Mouse (Mus musculus) kidney, embryonic 14.5 days (tissue): Measurements from ENCODE around the gene Erv3. TPM values are rescaled to one million over a fixed set of nuclear protein-coding genes. Genes with fewer than 3 reads are reported as not detected.
"Not testable (repeated sequence)": the region's sequence is repeated elsewhere in the genome, so short reads cannot be mapped to it uniquely, and the experiment has no call there.

Source experiments
- ATAC-seq: fragments of 200-750 bp; cut with Nextera tagmentation; 2 replicates; pipeline ENCODE4 v1.8.0; 2017; ENCODE audit warnings: moderate number of reproducible peaks, mild to moderate bottlenecking, moderate TSS enrichment, moderate library complexity; ENCODE audit not compliant: low FRiP score, low TSS enrichment
- H3K27ac ChIP-seq: fragments of 300-500 bp; sonication (generic); 2 replicates; pipeline ENCODE4 v1.5.1; 2014; ENCODE audit warnings: low read depth, mild to moderate bottlenecking, low read length, moderate library complexity, mixed read lengths
- H3K27me3 ChIP-seq: fragments of 300-500 bp; sonication (generic); 2 replicates; pipeline ENCODE4 v1.6.1; 2014; ENCODE audit warnings: mild to moderate bottlenecking, low read length; ENCODE audit not compliant: control insufficient read depth, insufficient read depth
- H3K36me3 ChIP-seq: fragments of 300-500 bp; sonication (generic); 2 replicates; pipeline ENCODE4 v1.6.1; 2014; ENCODE audit warnings: low read length, mixed read lengths; ENCODE audit not compliant: control insufficient read depth, insufficient read depth
- H3K4me1 ChIP-seq: fragments of 300-500 bp; sonication (generic); 2 replicates; pipeline ENCODE4 v1.6.1; 2014; ENCODE audit warnings: low read length, mixed read lengths; ENCODE audit not compliant: control insufficient read depth, insufficient read depth
- H3K4me2 ChIP-seq: fragments of 300-500 bp; sonication (generic); replicated peaks from 2 replicates; pipeline ENCODE4 v1.6.1; 2014; ENCODE audit warnings: low read depth, mild to moderate bottlenecking, low read length
- H3K4me3 ChIP-seq: fragments of 300-500 bp; sonication (generic); 2 replicates; pipeline ENCODE4 v1.5.1; 2014; ENCODE audit warnings: mild to moderate bottlenecking, low read length
- H3K9ac ChIP-seq: fragments of 300-500 bp; sonication (generic); 2 replicates; pipeline ENCODE4 v1.6.1; 2014; ENCODE audit warnings: low read depth, mild to moderate bottlenecking, low read length, moderate library complexity
- H3K9me3 ChIP-seq: fragments of 300-500 bp; sonication (generic); 2 replicates; pipeline ENCODE4 v1.6.1; 2016; ENCODE audit warnings: low read length; ENCODE audit not compliant: control insufficient read depth
- WGBS: fragments of 180-500 bp; shearing (Covaris S2); extraction: QIAGEN DNeasy Blood & Tissue Kit; methylation state at CpG from one replicate; pipeline ENCODE4 v1.1.7; 2014; 5-methylcytosine and 5-hydroxymethylcytosine counted together
- polyA plus RNA-seq: library from polyadenylated mRNA; unstranded; fragments of >200 nt; fragmentation: Nextera tagmentation; extraction: Ambion mirVana; gene quantifications from 2 replicates; pipeline ENCODE4 v1.2.1, GENCODE M21; 2014

The Erv3 gene
- polyA plus RNA-seq, 1 experiment from 2014 or later = not detected

DNA sequence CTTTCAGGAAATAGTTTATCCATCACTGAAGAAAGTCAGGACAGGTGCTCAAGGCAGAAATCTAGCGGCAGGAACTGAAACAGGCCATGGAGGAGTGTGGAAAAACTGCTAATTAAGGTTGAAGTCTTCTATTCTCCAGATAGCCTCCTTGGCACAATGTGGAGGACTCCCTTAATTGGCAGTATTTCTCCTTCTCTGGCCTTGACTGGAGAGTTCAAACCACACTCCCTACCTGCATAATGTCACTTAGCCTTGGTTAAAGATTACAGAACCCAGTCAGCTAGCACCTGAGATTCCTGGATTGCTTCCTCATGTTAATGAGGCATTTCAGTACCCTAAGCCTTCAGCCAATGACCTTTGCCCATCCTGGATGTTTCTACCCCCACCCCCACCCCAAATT, 25.3 kb downstream of the Erv3 start:
- Histone ChIP-seq H3K4me2 (no peak overlapping the region), H3K4me3 (no peak overlapping the region), H3K4me1 (no peaks in the 10 kb centered on the region), H3K9me3 (peaks cover 8% of the 10 kb centered on the region; the same call in 1 of the 2 replicates), H3K36me3 (no peaks in the 10 kb centered on the region), H3K9ac (no peak overlapping the region), H3K27me3 (no peaks in the 10 kb centered on the region), H3K27ac (no peak overlapping the region)
- 88% methylated on average over 1 of the region's 1 CpGs for WGBS
- ATAC-seq = no peak

DNA sequence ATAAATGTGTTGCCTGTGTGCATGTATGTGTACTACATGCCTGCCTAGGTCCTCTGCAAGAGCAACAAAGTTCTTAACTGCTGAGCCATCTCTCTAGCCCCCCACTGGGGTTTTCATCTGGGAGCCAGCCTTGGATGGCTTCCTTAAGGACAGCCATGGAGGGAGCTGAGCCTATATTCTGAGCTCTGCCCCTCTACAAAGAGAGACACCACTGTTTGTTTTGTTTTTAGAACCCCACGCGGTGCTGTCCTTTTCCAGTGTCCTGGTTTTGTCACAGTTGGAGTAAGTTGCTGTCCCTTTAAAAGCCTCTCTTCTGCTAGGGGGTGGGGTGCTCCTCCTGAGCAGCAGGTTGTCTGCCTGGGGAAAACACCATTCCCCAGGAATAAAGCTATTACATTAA, 27.7 kb downstream of the Erv3 start:
- Histone ChIP-seq H3K9ac (no peak overlapping the region), H3K4me3 (no peak overlapping the region), H3K36me3 (no peaks in the 10 kb centered on the region), H3K27ac (no peak overlapping the region), H3K4me2 (no peak overlapping the region), H3K4me1 (no peaks in the 10 kb centered on the region), H3K9me3 (peaks cover 8% of the 10 kb centered on the region; the same call in 1 of the 2 replicates), H3K27me3 (no peaks in the 10 kb centered on the region)
- no peak for ATAC-seq
- WGBS = 52% methylated on average over 2 of the region's 2 CpGs

DNA sequence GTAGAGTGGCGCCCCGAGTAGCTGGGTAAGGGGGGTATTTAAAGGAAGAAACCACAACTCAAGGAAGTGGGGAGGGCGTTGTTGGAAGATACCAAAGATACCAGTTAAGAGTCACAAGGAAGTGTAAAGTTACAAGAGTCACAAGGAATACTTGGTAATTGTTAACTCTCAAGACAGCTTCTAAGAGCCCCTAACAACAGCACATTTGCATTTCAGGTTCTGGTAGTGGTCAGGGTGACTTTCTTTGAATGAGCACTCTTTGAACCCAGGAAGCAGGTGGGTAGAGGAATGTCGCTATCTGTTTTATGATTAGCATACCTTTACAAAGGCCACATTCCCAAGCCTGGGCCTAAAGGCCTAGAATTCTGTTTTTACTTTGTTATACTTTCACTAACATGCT, 28.6 kb downstream of the Erv3 start:
- H3K27ac ChIP-seq, H3K4me3 ChIP-seq, H3K36me3 ChIP-seq, H3K4me1 ChIP-seq, H3K27me3 ChIP-seq, H3K9me3 ChIP-seq, H3K4me2 ChIP-seq, ATAC-seq, H3K9ac ChIP-seq: not testable (repeated sequence)
- WGBS = 82% methylated on average over 4 of the region's 4 CpGs

DNA sequence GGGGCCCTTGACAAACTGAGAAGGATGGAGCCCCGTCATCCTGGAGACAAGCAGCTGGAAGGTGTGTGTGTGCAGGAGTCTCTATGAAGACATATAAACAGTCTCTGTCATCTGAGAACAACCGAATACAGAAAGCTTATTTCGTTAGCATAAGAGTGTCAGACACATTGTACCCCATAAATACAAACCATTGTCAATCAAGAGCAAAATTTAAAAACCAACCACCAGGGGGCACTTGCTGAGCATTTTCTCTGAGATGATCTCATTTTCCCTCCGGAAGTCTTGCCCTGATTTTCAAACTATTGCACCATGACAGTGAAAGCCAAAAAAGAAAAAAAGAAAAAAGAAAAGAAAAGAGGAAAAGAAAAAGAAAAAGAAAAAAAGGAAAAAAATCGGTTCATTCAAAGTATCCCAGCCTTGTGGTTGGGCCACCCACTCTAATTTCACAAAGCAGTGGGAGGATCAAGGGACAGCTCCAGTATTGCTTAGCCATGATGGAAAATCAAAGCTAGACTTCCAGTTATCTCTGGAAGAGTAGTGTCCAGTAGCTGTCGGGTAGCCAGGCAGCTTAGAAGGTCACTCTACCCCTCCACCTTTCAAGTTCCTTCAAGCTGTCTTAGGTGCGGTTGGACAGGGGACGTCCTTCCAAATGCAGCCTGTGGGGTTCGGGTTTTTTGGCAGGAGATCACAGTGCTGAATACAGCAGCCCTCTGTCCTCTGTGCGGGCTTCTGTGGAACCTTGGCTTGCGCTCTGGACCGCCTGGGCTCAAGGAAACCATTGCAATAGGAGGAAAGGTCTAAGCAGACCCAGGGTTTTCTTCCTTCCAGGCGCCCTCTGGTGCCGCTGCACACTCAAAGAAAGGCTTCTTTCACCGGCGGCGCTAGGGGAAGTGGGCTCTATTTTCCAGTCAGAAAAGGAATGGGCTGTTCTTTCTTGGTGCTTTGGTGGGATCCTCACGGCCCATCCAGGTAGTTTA, 31.3 kb downstream of the Erv3 start:
- no peak overlapping the region for H3K9ac ChIP-seq
- H3K4me2 ChIP-seq = no peak overlapping the region
- WGBS = 54% methylated on average over 18 of the region's 18 CpGs
- H3K9me3 ChIP-seq = peaks cover 2% of the 10 kb centered on the region; the same call in 1 of the 2 replicates
- no peak overlapping the region for H3K4me3 ChIP-seq
- no peak overlapping the region for H3K27ac ChIP-seq
- H3K4me1 ChIP-seq = no peaks in the 10 kb centered on the region
- H3K36me3 ChIP-seq = no peaks in the 10 kb centered on the region
- H3K27me3 ChIP-seq = no peaks in the 10 kb centered on the region; the same call in 1 of the 2 replicates
- no peak for ATAC-seq

DNA sequence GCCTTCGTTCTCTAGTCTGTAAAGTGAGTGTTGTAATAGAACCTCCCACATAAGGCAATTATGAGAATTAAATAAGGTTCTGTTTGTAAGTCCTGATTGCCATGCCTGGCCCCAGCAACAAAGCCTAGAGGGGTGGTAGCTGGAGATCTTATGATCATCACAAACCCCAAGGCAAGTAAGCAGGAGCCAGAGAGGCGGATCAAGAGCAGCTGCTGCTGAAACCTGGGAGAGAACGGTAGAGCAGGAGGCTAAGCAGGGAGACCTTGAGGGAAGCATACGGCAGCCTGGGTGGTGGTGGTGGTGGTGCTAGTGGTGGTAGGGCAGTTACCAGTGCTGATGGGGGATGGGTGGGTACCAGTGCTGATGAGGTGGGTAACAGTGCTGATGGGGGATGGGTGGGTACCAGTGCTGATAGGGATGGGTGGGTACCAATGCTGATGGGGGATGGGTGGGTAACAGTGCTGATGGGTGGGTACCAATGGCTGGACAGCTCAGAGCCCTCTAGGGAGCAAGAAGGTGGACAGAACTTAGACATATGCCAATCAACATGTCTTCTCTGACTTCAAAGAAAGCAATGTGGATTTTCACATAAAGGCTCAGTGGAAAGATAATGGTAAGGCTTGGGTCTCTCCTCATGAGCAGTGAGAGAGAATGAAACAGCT, 32.4 kb downstream of the Erv3 start:
- no peak for ATAC-seq
- H3K27ac ChIP-seq = no peak overlapping the region
- 82% methylated on average over 4 of the region's 4 CpGs for WGBS
- no peaks in the 10 kb centered on the region for H3K4me1 ChIP-seq
- no peak overlapping the region for H3K9ac ChIP-seq
- H3K4me3 ChIP-seq = no peak overlapping the region
- H3K9me3 ChIP-seq = no peaks in the 10 kb centered on the region
- no peak overlapping the region for H3K4me2 ChIP-seq
- H3K27me3 ChIP-seq = no peaks in the 10 kb centered on the region; the same call in 1 of the 2 replicates
- no peaks in the 10 kb centered on the region for H3K36me3 ChIP-seq

DNA sequence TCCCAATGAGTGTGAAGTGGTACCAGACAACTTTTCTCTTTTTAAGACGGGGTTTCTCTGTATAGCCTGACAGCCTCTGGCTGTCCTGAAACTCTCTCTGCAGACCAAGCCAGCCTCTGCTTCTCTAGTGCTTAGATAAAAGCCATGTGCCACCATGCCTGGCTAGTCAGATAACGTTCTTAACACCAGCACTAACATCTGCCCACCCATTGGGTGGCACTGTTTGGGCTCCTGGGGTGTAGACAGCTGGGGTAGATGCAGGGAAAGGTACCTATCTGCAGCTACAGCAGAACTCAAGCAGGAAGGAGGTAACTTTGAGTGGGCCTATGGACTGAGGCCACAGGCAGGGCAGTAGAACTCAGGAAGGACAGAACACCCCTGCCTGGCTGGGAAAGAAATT, 34.0 kb downstream of the Erv3 start:
- no peak for ATAC-seq
- Histone ChIP-seq H3K27ac (no peak overlapping the region), H3K4me3 (no peak overlapping the region), H3K9me3 (no peaks in the 10 kb centered on the region), H3K36me3 (no peaks in the 10 kb centered on the region), H3K4me2 (no peak overlapping the region), H3K9ac (no peak overlapping the region), H3K27me3 (no peaks in the 10 kb centered on the region; the same call in 1 of the 2 replicates), H3K4me1 (no peaks in the 10 kb centered on the region)
- 47% methylated on average over 2 of the region's 2 CpGs for WGBS

DNA sequence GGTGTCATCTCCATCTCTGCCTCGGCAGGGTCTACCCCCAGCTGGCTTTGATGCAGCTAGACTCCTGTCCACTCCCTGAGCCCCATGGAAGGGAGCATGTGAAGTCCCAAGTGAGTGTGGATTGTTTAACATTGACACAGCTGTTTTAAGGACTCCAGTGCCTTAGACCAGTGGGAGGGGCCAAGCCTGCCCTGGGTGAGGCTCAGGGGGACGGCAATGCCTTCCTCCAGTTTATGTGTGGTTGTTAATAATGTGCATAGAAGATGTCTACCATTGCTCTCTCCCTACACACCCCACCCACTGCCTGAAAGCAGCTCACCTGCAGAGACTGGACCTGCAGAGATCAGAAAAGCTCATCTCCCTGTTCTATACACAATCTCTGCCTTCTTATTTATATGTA, 35.6 kb downstream of the Erv3 start:
- ATAC-seq = no peak
- WGBS = 14% methylated on average over 2 of the region's 2 CpGs
- H3K4me3 ChIP-seq = no peak overlapping the region
- H3K9ac ChIP-seq = no peak overlapping the region
- H3K9me3 ChIP-seq = no peaks in the 10 kb centered on the region
- H3K27ac ChIP-seq = no peak overlapping the region
- H3K36me3 ChIP-seq = no peaks in the 10 kb centered on the region
- no peaks in the 10 kb centered on the region for H3K4me1 ChIP-seq
- H3K4me2 ChIP-seq = no peak overlapping the region
- no peaks in the 10 kb centered on the region; the same call in 1 of the 2 replicates for H3K27me3 ChIP-seq

DNA sequence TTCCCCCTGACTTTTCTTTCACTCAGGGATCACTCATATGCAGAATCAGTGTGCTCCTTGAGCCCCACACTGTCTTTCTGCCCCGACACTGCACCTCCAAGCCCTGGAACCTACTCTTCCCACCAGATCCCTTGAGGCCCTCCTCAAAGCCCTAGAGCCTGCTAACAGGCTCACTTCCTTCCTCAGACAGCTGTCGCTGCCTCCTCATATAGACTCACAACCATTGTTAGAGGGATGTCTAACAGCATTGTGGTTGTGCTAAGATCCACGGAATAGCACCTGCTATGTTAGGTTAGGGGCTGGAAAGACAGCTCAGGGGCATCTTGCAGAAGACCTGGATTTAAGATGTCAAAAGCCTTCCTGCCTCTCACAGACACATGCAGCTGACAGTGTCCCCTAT, 37.1 kb downstream of the Erv3 start:
- no peak overlapping the region for H3K4me3 ChIP-seq
- ATAC-seq = no peak
- no peak overlapping the region for H3K9ac ChIP-seq
- H3K4me1 ChIP-seq = no peaks in the 10 kb centered on the region
- no peaks in the 10 kb centered on the region for H3K36me3 ChIP-seq
- H3K9me3 ChIP-seq = no peaks in the 10 kb centered on the region
- WGBS = 77% methylated on average over 3 of the region's 3 CpGs
- no peaks in the 10 kb centered on the region; the same call in 1 of the 2 replicates for H3K27me3 ChIP-seq
- H3K27ac ChIP-seq = no peak overlapping the region
- H3K4me2 ChIP-seq = no peak overlapping the region

DNA sequence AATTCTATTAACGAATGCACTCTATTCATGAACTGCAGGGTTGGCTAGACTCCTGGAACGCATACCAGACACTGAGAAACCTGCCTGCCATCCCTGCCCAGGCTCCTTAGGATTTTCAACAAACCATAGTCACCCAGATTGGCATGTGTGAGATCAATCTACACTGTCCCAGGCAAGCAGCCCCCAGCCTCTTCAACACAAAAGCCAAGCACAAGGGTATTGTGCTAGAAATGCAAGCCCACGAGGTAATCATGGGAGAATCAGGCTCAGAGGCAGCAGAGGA, 37.9 kb downstream of the Erv3 start:
- Histone ChIP-seq H3K27ac (no peak overlapping the region), H3K36me3 (no peaks in the 10 kb centered on the region), H3K4me3 (no peak overlapping the region), H3K27me3 (no peaks in the 10 kb centered on the region; the same call in 1 of the 2 replicates), H3K9ac (no peak overlapping the region), H3K4me2 (no peak overlapping the region), H3K4me1 (no peaks in the 10 kb centered on the region), H3K9me3 (no peaks in the 10 kb centered on the region)
- no peak for ATAC-seq
- WGBS = 76% methylated on average over 3 of the region's 3 CpGs
